Mouse (Mus musculus) kidney, embryonic 15.5 days (tissue): Measurements from ENCODE around the gene Neurl1b. TPM values are rescaled to one million over a fixed set of nuclear protein-coding genes. Genes with fewer than 3 reads are reported as not detected.

Source experiments
- ATAC-seq: fragments of 200-750 bp; cut with Nextera tagmentation; replicated peaks from 2 replicates; pipeline ENCODE4 v1.8.0; 2017; ENCODE audit warnings: moderate TSS enrichment; ENCODE audit not compliant: low FRiP score
- H3K27ac ChIP-seq: fragments of 300-500 bp; sonication (generic); 2 replicates; pipeline ENCODE4 v1.5.1; 2015; ENCODE audit warnings: mild to moderate bottlenecking, inconsistent platforms
- H3K27me3 ChIP-seq: fragments of 300-500 bp; sonication (generic); 2 replicates; pipeline ENCODE4 v1.6.1; 2015; ENCODE audit warnings: inconsistent platforms
- H3K36me3 ChIP-seq: fragments of 300-500 bp; sonication (generic); 2 replicates; pipeline ENCODE4 v1.6.1; 2015; ENCODE audit warnings: inconsistent platforms
- H3K4me1 ChIP-seq: fragments of 300-500 bp; sonication (generic); 2 replicates; pipeline ENCODE4 v1.6.1; 2015; ENCODE audit warnings: inconsistent platforms
- H3K4me2 ChIP-seq: fragments of 300-500 bp; sonication (generic); 2 replicates; pipeline ENCODE4 v1.6.1; 2015; ENCODE audit warnings: moderate library complexity, mild to moderate bottlenecking, inconsistent platforms
- H3K4me3 ChIP-seq: fragments of 300-500 bp; sonication (generic); replicated peaks from 2 replicates; pipeline ENCODE4 v1.5.1; 2015; ENCODE audit warnings: mild to moderate bottlenecking, inconsistent platforms
- H3K9ac ChIP-seq: fragments of 300-500 bp; sonication (generic); 2 replicates; pipeline ENCODE4 v1.6.1; 2015; ENCODE audit warnings: mild to moderate bottlenecking, inconsistent platforms
- H3K9me3 ChIP-seq: fragments of 300-500 bp; sonication (generic); replicated peaks from 2 replicates; pipeline ENCODE4 v1.6.1; 2016; ENCODE audit warnings: inconsistent platforms
- WGBS: fragments of 180-500 bp; shearing (Covaris S2); methylation state at CpG from one replicate; pipeline ENCODE4 v1.1.7; 2015; ENCODE audit warnings: mixed read lengths; 5-methylcytosine and 5-hydroxymethylcytosine counted together
- polyA plus RNA-seq: library from polyadenylated mRNA; unstranded; fragments of >200 nt; fragmentation: Nextera tagmentation; extraction: Ambion mirVana; gene quantifications from 2 replicates; pipeline ENCODE4 v1.2.1, GENCODE M21; 2015

Gene Neurl1b
- polyA plus RNA-seq: 1.3 and 1.7 TPM in 2 replicates

GRCm38 (mm10) chr17:26414523-26415354, at the start of gene Neurl1b:
Gene Neurl1b, plus strand, starts transcription at chr17:26414829.
- WGBS: under 1% methylated on average over 102 of the region's 105 CpGs
- H3K36me3 ChIP-seq: no peaks in the 10 kb centered on the region
- H3K9me3 ChIP-seq: no peaks in the 10 kb centered on the region
- H3K9ac ChIP-seq: peak within 1 kb of the TSS; percentile 70
- H3K27me3 ChIP-seq: peaks cover 30% of the 10 kb centered on the region
- peak within 1 kb of the TSS; percentile 79 for H3K4me2 ChIP-seq
- H3K4me1 ChIP-seq: peaks cover 40% of the 10 kb centered on the region
- 0 out of 2 replicates have a peak within 1 kb of the TSS, but pooled peaks have one; percentile 24 for H3K27ac ChIP-seq
- peak; percentile 38 for ATAC-seq
- H3K4me3 ChIP-seq: peak within 1 kb of the TSS; percentile 72

DNA sequence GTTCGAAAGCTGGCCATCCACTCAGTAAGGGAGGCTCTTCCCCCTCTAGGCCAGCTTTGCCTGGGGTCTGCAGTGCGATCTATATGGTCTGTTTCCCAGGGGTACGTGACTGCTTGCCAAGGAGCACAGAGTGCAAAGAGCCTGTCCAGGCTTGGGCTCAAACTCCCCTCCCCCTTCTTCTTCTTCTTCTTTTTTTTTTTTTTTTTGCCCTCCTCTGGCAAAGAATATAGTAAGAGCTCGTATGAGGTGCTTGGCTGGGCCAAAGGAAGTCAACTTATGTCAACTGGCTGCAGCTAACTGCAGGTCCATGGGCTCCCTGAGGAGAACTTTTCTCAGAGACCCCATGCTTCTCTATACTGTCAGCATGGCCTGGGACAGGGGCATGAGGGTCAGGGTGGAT, 47.8 kb upstream of the Neurl1b start:
- Histone ChIP-seq H3K4me2 (no peak overlapping the region), H3K27ac (0 out of 2 replicates have a peak overlapping the region, but pooled peaks have one; percentile 14), H3K9me3 (no peaks in the 10 kb centered on the region), H3K27me3 (no peaks in the 10 kb centered on the region), H3K36me3 (no peaks in the 10 kb centered on the region), H3K4me3 (no peak overlapping the region), H3K9ac (no peak overlapping the region), H3K4me1 (peaks cover 67% of the 10 kb centered on the region)
- 63% methylated on average over 4 of the region's 4 CpGs for WGBS
- ATAC-seq: no peak

GRCm38 (mm10) chr17:26368336-26368992, 46.2 kb upstream of the Neurl1b start:
- H3K4me3 ChIP-seq: no peak overlapping the region
- peaks cover 61% of the 10 kb centered on the region for H3K4me1 ChIP-seq
- no peak overlapping the region for H3K9ac ChIP-seq
- peak; percentile 67 for ATAC-seq
- H3K9me3 ChIP-seq: no peaks in the 10 kb centered on the region
- H3K4me2 ChIP-seq: no peak overlapping the region
- no peaks in the 10 kb centered on the region for H3K27me3 ChIP-seq
- no peaks in the 10 kb centered on the region for H3K36me3 ChIP-seq
- WGBS: 50% methylated on average over 10 of the region's 10 CpGs
- peak overlapping the region; percentile 70 for H3K27ac ChIP-seq

DNA sequence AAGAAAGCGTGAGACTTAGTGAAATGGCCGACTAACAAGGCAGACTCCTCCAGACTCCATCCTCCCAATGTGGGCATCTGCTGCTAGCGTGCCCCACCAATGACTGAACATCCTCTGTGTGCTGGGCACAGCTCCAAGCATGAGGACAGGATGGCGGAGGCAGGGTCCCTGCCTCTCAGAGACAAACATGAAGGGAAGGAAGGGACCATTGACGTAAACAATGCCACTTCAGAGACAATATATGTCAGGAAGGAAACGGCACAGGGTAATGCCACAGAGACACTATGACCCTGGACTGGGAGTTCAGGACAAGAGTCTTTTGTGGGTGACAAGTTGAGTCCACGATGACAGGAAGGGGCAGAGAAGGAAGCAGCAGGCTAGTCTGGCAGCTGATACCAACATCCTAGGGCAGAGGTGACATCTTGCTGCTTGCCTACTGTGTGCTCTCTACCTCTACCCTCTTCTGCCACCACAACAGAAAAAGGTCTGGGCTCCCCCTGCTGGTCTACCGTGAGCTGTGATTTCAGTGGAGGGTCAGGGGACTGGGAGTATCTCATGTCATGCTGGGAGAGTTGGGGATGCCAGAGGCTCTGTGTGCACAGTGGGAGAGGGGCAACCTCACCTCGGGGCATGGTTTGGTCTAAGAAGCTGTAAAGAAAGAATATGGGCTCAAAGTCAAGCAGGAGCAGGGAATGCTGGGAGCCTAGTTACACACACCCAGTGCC, 43.9 kb upstream of the Neurl1b start:
- no peaks in the 10 kb centered on the region for H3K36me3 ChIP-seq
- H3K27ac ChIP-seq: peak overlapping the region; percentile 60
- no peak overlapping the region for H3K4me3 ChIP-seq
- WGBS: 47% methylated on average over 9 of the region's 9 CpGs
- H3K9me3 ChIP-seq: no peaks in the 10 kb centered on the region
- H3K4me1 ChIP-seq: peaks cover 50% of the 10 kb centered on the region
- no peak overlapping the region for H3K9ac ChIP-seq
- no peak for ATAC-seq
- H3K27me3 ChIP-seq: no peaks in the 10 kb centered on the region
- no peak overlapping the region for H3K4me2 ChIP-seq

DNA sequence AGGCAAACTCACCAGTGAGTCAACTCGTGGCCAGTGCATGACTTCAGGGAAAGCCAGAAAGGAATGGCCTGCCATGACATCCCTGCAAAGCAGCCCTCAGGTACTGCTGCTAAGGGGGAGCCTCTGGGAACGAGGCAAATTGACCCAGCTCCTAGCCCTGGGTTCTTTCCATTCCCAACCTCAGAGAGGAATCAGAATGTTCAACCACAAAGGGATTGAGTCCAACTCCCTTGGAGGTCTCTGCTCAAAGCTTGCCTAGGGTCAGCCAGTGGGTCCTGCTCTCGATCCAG, 43.4 kb upstream of the Neurl1b start:
- Histone ChIP-seq H3K27ac (no peak overlapping the region), H3K4me1 (peaks cover 47% of the 10 kb centered on the region), H3K27me3 (no peaks in the 10 kb centered on the region), H3K9me3 (no peaks in the 10 kb centered on the region), H3K4me2 (no peak overlapping the region), H3K36me3 (no peaks in the 10 kb centered on the region), H3K4me3 (no peak overlapping the region), H3K9ac (no peak overlapping the region)
- ATAC-seq: no peak
- 59% methylated on average over 3 of the region's 3 CpGs for WGBS

DNA sequence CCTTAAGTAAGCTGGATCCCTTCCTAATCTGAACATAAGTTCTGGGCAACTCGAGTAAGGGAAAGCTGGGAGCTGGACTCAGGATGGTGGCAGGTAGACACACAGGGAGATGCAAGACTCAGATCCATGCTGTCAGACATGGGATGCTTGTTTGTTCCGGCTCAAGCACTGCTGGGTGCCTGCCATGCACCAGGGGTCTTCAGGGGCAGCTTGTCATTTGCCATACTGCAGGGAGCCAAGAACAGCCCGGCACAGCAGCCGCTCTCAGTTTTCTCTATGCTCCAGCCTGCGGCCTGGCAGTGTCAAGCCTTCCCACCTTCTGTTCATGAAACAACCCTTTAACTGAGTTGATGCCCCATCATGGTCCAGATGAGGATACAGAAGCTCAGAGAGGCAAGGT, 41.4 kb upstream of the Neurl1b start:
- Histone ChIP-seq H3K36me3 (no peaks in the 10 kb centered on the region), H3K4me3 (no peak overlapping the region), H3K4me2 (no peak overlapping the region), H3K27ac (no peak overlapping the region), H3K27me3 (no peaks in the 10 kb centered on the region), H3K4me1 (peaks cover 27% of the 10 kb centered on the region), H3K9me3 (no peaks in the 10 kb centered on the region), H3K9ac (no peak overlapping the region)
- ATAC-seq: no peak
- WGBS: 63% methylated on average over 5 of the region's 5 CpGs

- no peak for ATAC-seq
- no peaks in the 10 kb centered on the region for H3K9me3 ChIP-seq
Measured at GRCm38 (mm10) chr17:26376416-26376815, 38.2 kb upstream of the Neurl1b start.

DNA sequence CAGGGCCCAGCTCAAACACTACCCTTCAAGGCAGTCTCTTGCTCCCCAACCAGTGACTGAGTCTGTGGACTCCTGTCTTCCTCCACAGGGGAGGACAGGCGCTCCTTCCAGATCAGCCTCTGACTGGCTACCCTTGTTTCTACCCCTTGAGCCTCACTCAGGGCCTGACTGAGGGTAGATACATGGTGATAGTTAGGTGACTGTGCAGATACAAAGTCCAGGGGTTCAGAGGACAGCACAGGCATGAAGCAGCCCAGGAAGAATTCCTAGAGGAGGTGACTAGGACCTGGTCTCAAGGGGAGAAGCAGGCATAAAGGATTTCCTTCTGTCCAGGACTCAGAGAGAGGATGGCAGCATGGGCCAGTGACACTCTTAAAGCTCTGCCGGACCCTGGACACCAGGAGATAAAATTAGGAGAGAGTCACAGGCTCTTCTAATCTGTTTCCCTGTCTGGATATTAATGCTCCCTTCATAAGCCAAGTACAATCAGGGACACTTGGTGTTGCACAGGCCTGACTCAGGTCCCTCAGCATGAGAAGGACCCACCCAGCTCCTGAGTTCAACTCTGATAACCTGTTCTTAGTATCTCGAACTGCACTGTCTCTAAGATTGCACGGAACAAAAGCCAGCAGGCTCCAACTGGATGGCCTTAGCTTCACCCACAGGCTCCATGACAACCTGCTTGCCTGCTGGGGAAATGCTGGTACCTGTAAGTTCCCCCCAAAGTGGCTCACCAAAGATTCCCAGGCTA, 37.5 kb upstream of the Neurl1b start:
- Histone ChIP-seq H3K4me1 (peaks cover 33% of the 10 kb centered on the region), H3K9me3 (no peaks in the 10 kb centered on the region), H3K36me3 (no peaks in the 10 kb centered on the region), H3K4me2 (no peak overlapping the region), H3K27me3 (no peaks in the 10 kb centered on the region), H3K9ac (no peak overlapping the region), H3K27ac (no peak overlapping the region), H3K4me3 (no peak overlapping the region)
- ATAC-seq: no peak
- WGBS: 84% methylated on average over 4 of the region's 4 CpGs

More at GRCm38 (mm10) chr17:26376416-26376815, 38.2 kb upstream of the Neurl1b start:
- Histone ChIP-seq H3K27ac (no peak overlapping the region), H3K9ac (no peak overlapping the region), H3K4me1 (peaks cover 26% of the 10 kb centered on the region), H3K4me2 (no peak overlapping the region), H3K27me3 (no peaks in the 10 kb centered on the region), H3K4me3 (no peak overlapping the region), H3K36me3 (no peaks in the 10 kb centered on the region)
- WGBS: 75% methylated on average over 1 of the region's 1 CpGs

GRCm38 (mm10) chr17:26380280-26380985, 34.2 kb upstream of the Neurl1b start:
- Histone ChIP-seq H3K36me3 (no peaks in the 10 kb centered on the region), H3K27ac (peak overlapping the region; percentile 87), H3K4me2 (peak overlapping the region; percentile 33), H3K9me3 (no peaks in the 10 kb centered on the region), H3K27me3 (no peaks in the 10 kb centered on the region), H3K9ac (no peak overlapping the region), H3K4me3 (no peak overlapping the region), H3K4me1 (peaks cover 33% of the 10 kb centered on the region)
- ATAC-seq: peak; percentile 63; the same call in 1 of the 2 replicates
- 35% methylated on average over 8 of the region's 8 CpGs for WGBS

- no peak overlapping the region for H3K4me3 ChIP-seq
- peak overlapping the region; percentile 33 for H3K4me2 ChIP-seq
- WGBS: 22% methylated on average over 4 of the region's 4 CpGs
- peaks cover 33% of the 10 kb centered on the region for H3K4me1 ChIP-seq
- peak overlapping the region; percentile 87 for H3K27ac ChIP-seq
- no peaks in the 10 kb centered on the region for H3K27me3 ChIP-seq
- no peak overlapping the region for H3K9ac ChIP-seq
- H3K36me3 ChIP-seq: no peaks in the 10 kb centered on the region
- H3K9me3 ChIP-seq: no peaks in the 10 kb centered on the region
- peak; percentile 77 for ATAC-seq
Measured at GRCm38 (mm10) chr17:26380986-26381446, 33.6 kb upstream of the Neurl1b start.

DNA sequence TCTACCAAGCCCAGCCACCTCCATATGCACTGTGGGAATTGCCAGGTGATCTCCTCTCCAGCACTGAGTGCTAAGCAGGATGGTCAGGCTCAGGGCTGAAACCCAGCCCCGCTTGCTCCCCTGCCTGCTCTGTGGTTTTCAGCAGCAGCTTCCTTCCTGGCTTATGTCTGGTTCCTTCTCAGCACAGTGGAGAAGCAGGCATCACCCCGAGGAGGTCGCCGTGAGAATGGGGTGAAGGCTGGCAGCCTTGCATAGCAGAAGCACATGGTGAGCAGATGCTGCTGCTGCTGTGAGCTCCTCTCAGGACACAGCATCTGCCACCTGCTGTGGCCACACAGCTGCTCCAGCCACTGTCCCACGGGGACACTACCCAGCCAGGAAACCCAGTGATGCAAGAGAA, 33.0 kb upstream of the Neurl1b start:
- no peak overlapping the region for H3K9ac ChIP-seq
- no peaks in the 10 kb centered on the region for H3K9me3 ChIP-seq
- peak; percentile 27; the same call in 1 of the 2 replicates for ATAC-seq
- peak overlapping the region; percentile 87 for H3K27ac ChIP-seq
- WGBS: 66% methylated on average over 5 of the region's 5 CpGs
- no peak overlapping the region for H3K4me3 ChIP-seq
- no peak overlapping the region for H3K4me2 ChIP-seq
- no peaks in the 10 kb centered on the region for H3K36me3 ChIP-seq
- no peaks in the 10 kb centered on the region for H3K27me3 ChIP-seq
- H3K4me1 ChIP-seq: peaks cover 33% of the 10 kb centered on the region
